Mouse (Mus musculus): ENCODE measurements around the gene Phf11d. TPM values are rescaled to one million over a fixed set of nuclear protein-coding genes. Genes with fewer than 3 reads are reported as not detected.
"Not testable (repeated sequence)": the region's sequence is repeated elsewhere in the genome, so short reads cannot be mapped to it uniquely, and the experiment has no call there.

Gene Phf11d
- 0.83 TPM in 1 of 2 replicates, not detected in the other for total RNA-seq (2014; fragmentation: Nextera tagmentation)
- 0.12 and 0.22 TPM in 2 replicates for total RNA-seq (2017)
- polyA plus RNA-seq (2012): not detected in 2 replicates

- DNase-seq (ENCODE audit: low spot score): no peak
- Histone ChIP-seq H3K36me3 (replicated peaks) (no peaks in the 10 kb centered on the region), H3K9me3 (replicated peaks) (no peaks in the 10 kb centered on the region), H3K27me3 (ENCODE audit: insufficient read depth, low read length) (no peaks in the 10 kb centered on the region), H3K4me3 (ENCODE audit: low read depth, low read length) (no peak within 1 kb of the TSS), H3K4me1 (ENCODE audit: insufficient read depth, low read depth, low read length) (peaks cover 2% of the 10 kb centered on the region; the same call in 1 of the 2 replicates)
- TF ChIP-seq POLR2AphosphoS5 (IDR thresholded peaks at IDR 0.05; ENCODE audit: insufficient replicate concordance, low read depth, low read length): no peak
- no peak for TF ChIP-seq CTCF (IDR thresholded peaks at IDR 0.05; ENCODE audit: low read depth, low read length)
- no peak for TF ChIP-seq GATA1 (IDR thresholded peaks at IDR 0.05; ENCODE audit: borderline replicate concordance, low read length)
- no peak for TF ChIP-seq TAL1 (conservative IDR thresholded peaks at IDR 0.05; ENCODE audit: low read depth, low read length)
- no peak for TF ChIP-seq GATA2 (IDR thresholded peaks at IDR 0.05; ENCODE audit: borderline replicate concordance, low read depth, low read length)
- no peak; the same call in 1 of the 2 replicates for ATAC-seq (ENCODE audit: extremely low read depth, insufficient number of reproducible peaks, low FRiP score, poor library complexity, severe bottlenecking)
Measured at GRCm38 (mm10) chr14:59365244-59365644, at the start of gene Phf11d. Phf11d (minus strand) TSS chr14:59365470.

- not testable (repeated sequence) for H3K4me3 ChIP-seq (ENCODE audit: low read depth, low read length); H3K4me1 ChIP-seq (ENCODE audit: insufficient read depth, low read depth, low read length); H3K9me3 ChIP-seq (replicated peaks); DNase-seq (ENCODE audit: low spot score); ATAC-seq (ENCODE audit: extremely low read depth, insufficient number of reproducible peaks, low FRiP score, poor library complexity, severe bottlenecking); H3K27me3 ChIP-seq (ENCODE audit: insufficient read depth, low read length)
- peaks cover 79% of the 10 kb centered on the region for H3K36me3 ChIP-seq (replicated peaks)
Measured at GRCm38 (mm10) chr14:59414979-59415378, 49.7 kb upstream of the Phf11d start.

GRCm38 (mm10) chr14:59396999-59397398 lies 31.7 kb upstream of the Phf11d start:
- DNase-seq (ENCODE audit: low spot score) (no peak), ATAC-seq (ENCODE audit: extremely low read depth, insufficient number of reproducible peaks, low FRiP score, poor library complexity, severe bottlenecking) (no peak)
- TF ChIP-seq GATA1 (IDR thresholded peaks at IDR 0.05; ENCODE audit: borderline replicate concordance, low read length) (no peak), GATA2 (IDR thresholded peaks at IDR 0.05; ENCODE audit: borderline replicate concordance, low read depth, low read length) (no peak), TAL1 (conservative IDR thresholded peaks at IDR 0.05; ENCODE audit: low read depth, low read length) (no peak), POLR2AphosphoS5 (IDR thresholded peaks at IDR 0.05; ENCODE audit: insufficient replicate concordance, low read depth, low read length) (no peak), CTCF (IDR thresholded peaks at IDR 0.05; ENCODE audit: low read depth, low read length) (no peak)
- H3K4me3 ChIP-seq (ENCODE audit: low read depth, low read length): no peak overlapping the region
- peaks cover 37% of the 10 kb centered on the region for H3K36me3 ChIP-seq (replicated peaks)
- no peaks in the 10 kb centered on the region; the same call in 1 of the 2 replicates for H3K4me1 ChIP-seq (ENCODE audit: insufficient read depth, low read depth, low read length)
- no peaks in the 10 kb centered on the region for H3K27me3 ChIP-seq (ENCODE audit: insufficient read depth, low read length)
- no peaks in the 10 kb centered on the region for H3K9me3 ChIP-seq (replicated peaks)

GRCm38 (mm10) chr14:59395281-59395680 lies 30.0 kb upstream of the Phf11d start, which contains the start of gene Phf11c:
Phf11c (minus strand) TSS chr14:59395381.
- DNase-seq (ENCODE audit: low spot score): no peak
- ATAC-seq (ENCODE audit: extremely low read depth, insufficient number of reproducible peaks, low FRiP score, poor library complexity, severe bottlenecking): no peak
- Histone ChIP-seq H3K9me3 (replicated peaks) (no peaks in the 10 kb centered on the region), H3K4me3 (ENCODE audit: low read depth, low read length) (no peak within 1 kb of the TSS), H3K36me3 (replicated peaks) (peaks cover 26% of the 10 kb centered on the region), H3K27me3 (ENCODE audit: insufficient read depth, low read length) (no peaks in the 10 kb centered on the region), H3K4me1 (ENCODE audit: insufficient read depth, low read depth, low read length) (no peaks in the 10 kb centered on the region; the same call in 1 of the 2 replicates)
- no peak for TF ChIP-seq GATA2 (IDR thresholded peaks at IDR 0.05; ENCODE audit: borderline replicate concordance, low read depth, low read length)
- TF ChIP-seq POLR2AphosphoS5 (IDR thresholded peaks at IDR 0.05; ENCODE audit: insufficient replicate concordance, low read depth, low read length): no peak
- no peak for TF ChIP-seq TAL1 (conservative IDR thresholded peaks at IDR 0.05; ENCODE audit: low read depth, low read length)

GRCm38 (mm10) chr14:59390181-59390580 lies 24.9 kb upstream of the Phf11d start:
- not testable (repeated sequence) for H3K4me1 ChIP-seq (ENCODE audit: insufficient read depth, low read depth, low read length); H3K4me3 ChIP-seq (ENCODE audit: low read depth, low read length); ATAC-seq (ENCODE audit: extremely low read depth, insufficient number of reproducible peaks, low FRiP score, poor library complexity, severe bottlenecking); H3K27me3 ChIP-seq (ENCODE audit: insufficient read depth, low read length); H3K9me3 ChIP-seq (replicated peaks); H3K36me3 ChIP-seq (replicated peaks); DNase-seq (ENCODE audit: low spot score)

GRCm38 (mm10) chr14:59389532-59389931 lies 24.3 kb upstream of the Phf11d start:
- H3K4me1 ChIP-seq (ENCODE audit: insufficient read depth, low read depth, low read length): no peaks in the 10 kb centered on the region
- no peaks in the 10 kb centered on the region for H3K27me3 ChIP-seq (ENCODE audit: insufficient read depth, low read length)
- ATAC-seq (ENCODE audit: extremely low read depth, insufficient number of reproducible peaks, low FRiP score, poor library complexity, severe bottlenecking) (no peak), DNase-seq (ENCODE audit: low spot score) (no peak)
- H3K36me3 ChIP-seq (replicated peaks): peaks cover 2% of the 10 kb centered on the region
- TF ChIP-seq CTCF (IDR thresholded peaks at IDR 0.05; ENCODE audit: low read depth, low read length): no peak
- no peak for TF ChIP-seq POLR2AphosphoS5 (IDR thresholded peaks at IDR 0.05; ENCODE audit: insufficient replicate concordance, low read depth, low read length)
- no peak for TF ChIP-seq TAL1 (conservative IDR thresholded peaks at IDR 0.05; ENCODE audit: low read depth, low read length)
- no peak overlapping the region for H3K4me3 ChIP-seq (ENCODE audit: low read depth, low read length)
- no peaks in the 10 kb centered on the region for H3K9me3 ChIP-seq (replicated peaks)

GRCm38 (mm10) chr14:59370348-59371068 lies 5.2 kb upstream of the Phf11d start:
- DNase-seq (ENCODE audit: low spot score): no peak
- H3K4me3 ChIP-seq (ENCODE audit: low read depth, low read length): no peak overlapping the region
- no peaks in the 10 kb centered on the region for H3K36me3 ChIP-seq (replicated peaks)
- ATAC-seq (ENCODE audit: extremely low read depth, insufficient number of reproducible peaks, low FRiP score, poor library complexity, severe bottlenecking): no peak
- TF ChIP-seq GATA1 (IDR thresholded peaks at IDR 0.05; ENCODE audit: borderline replicate concordance, low read length) (no peak), POLR2AphosphoS5 (IDR thresholded peaks at IDR 0.05; ENCODE audit: insufficient replicate concordance, low read depth, low read length) (no peak), TAL1 (conservative IDR thresholded peaks at IDR 0.05; ENCODE audit: low read depth, low read length) (no peak), GATA2 (IDR thresholded peaks at IDR 0.05; ENCODE audit: borderline replicate concordance, low read depth, low read length) (no peak), CTCF (IDR thresholded peaks at IDR 0.05; ENCODE audit: low read depth, low read length) (no peak)
- H3K27me3 ChIP-seq (ENCODE audit: insufficient read depth, low read length): no peaks in the 10 kb centered on the region; the same call in 1 of the 2 replicates
- H3K9me3 ChIP-seq (replicated peaks): no peaks in the 10 kb centered on the region
- H3K4me1 ChIP-seq (ENCODE audit: insufficient read depth, low read depth, low read length): no peaks in the 10 kb centered on the region

Data from G1E (cell line).